Mouse (Mus musculus): ENCODE results near the gene Ak3.

- TF ChIP-seq MAX (IDR thresholded peaks at IDR 0.05; ENCODE audit: low read depth): no peak
- TF ChIP-seq POLR2A (IDR thresholded peaks at IDR 0.05; ENCODE audit: insufficient read length, low read depth): no peak
- no peak for TF ChIP-seq SRF (IDR thresholded peaks at IDR 0.05; ENCODE audit: control insufficient read depth, insufficient read length, low read depth)
- TF ChIP-seq MYOD1 (IDR thresholded peaks at IDR 0.05; ENCODE audit: control insufficient read depth in 1 of 3, insufficient read length in 2 of 3, low read depth in 2 of 3): no peak
- TF ChIP-seq USF1 (IDR thresholded peaks at IDR 0.05; ENCODE audit: low read depth): no peak
- no peak for TF ChIP-seq TCF3 (IDR thresholded peaks at IDR 0.05; ENCODE audit: insufficient read length, low read depth)
- no peak for TF ChIP-seq MYOG (IDR thresholded peaks at IDR 0.05; ENCODE audit: control insufficient read depth in 1 of 3, insufficient read depth in 1 of 3, insufficient read length in 2 of 3, low read depth in 2 of 3)
- TF ChIP-seq POLR2AphosphoS2 (IDR thresholded peaks at IDR 0.05; ENCODE audit: insufficient read length, low read depth): no peak
- TF ChIP-seq TCF12 (IDR thresholded peaks at IDR 0.05; ENCODE audit: insufficient read depth, poor library complexity, severe bottlenecking): no peak
- TF ChIP-seq CEBPB (IDR thresholded peaks at IDR 0.05; ENCODE audit: insufficient read depth, poor library complexity, severe bottlenecking): no peak
- no peak for TF ChIP-seq REST (IDR thresholded peaks at IDR 0.05; ENCODE audit: insufficient read depth, insufficient read length)
These were observed 10.7 kb downstream of the Ak3 start for GRCm38 (mm10) chr19:29037026-29037425.
